Mouse (Mus musculus) hindbrain, embryonic 11.5 days (tissue): ENCODE data around the gene Gfra1. TPM values are rescaled to one million over a fixed set of nuclear protein-coding genes. Genes with fewer than 3 reads are reported as not detected.

Source experiments
- ATAC-seq: fragments of 200-750 bp; cut with Nextera tagmentation; 2 replicates; pipeline ENCODE4 v1.8.0; 2017; ENCODE audit warnings: mild to moderate bottlenecking, moderate TSS enrichment, moderate library complexity; ENCODE audit not compliant: low FRiP score
- DNase-seq: peaks from one replicate; pipeline ENCODE4 v3.0.0-alpha.2; 2015; ENCODE audit warnings: low spot score
- H3K27ac ChIP-seq: fragments of 300-500 bp; sonication (generic); 2 replicates; pipeline ENCODE4 v1.5.1; 2014; ENCODE audit warnings: mild to moderate bottlenecking, low read depth, low read length
- H3K27me3 ChIP-seq: fragments of 300-500 bp; sonication (generic); 2 replicates; pipeline ENCODE4 v1.6.1; 2014; ENCODE audit warnings: mild to moderate bottlenecking, low read length, moderate library complexity, mixed read lengths; ENCODE audit not compliant: control insufficient read depth, insufficient read depth
- H3K36me3 ChIP-seq: fragments of 300-500 bp; sonication (generic); 2 replicates; pipeline ENCODE4 v1.6.1; 2014; ENCODE audit warnings: mild to moderate bottlenecking, low read length, moderate library complexity, mixed read lengths; ENCODE audit not compliant: control insufficient read depth, insufficient read depth
- H3K4me1 ChIP-seq: fragments of 300-500 bp; sonication (generic); replicated peaks from 2 replicates; pipeline ENCODE4 v1.6.1; 2014; ENCODE audit warnings: low read length, mixed read lengths; ENCODE audit not compliant: control insufficient read depth, insufficient read depth
- H3K4me2 ChIP-seq: fragments of 300-500 bp; sonication (generic); replicated peaks from 2 replicates; pipeline ENCODE4 v1.6.1; 2014; ENCODE audit warnings: mild to moderate bottlenecking, low read depth, low read length
- H3K4me3 ChIP-seq: fragments of 300-500 bp; sonication (generic); 2 replicates; pipeline ENCODE4 v1.5.1; 2014; ENCODE audit warnings: low read depth, low read length
- H3K9ac ChIP-seq: fragments of 300-500 bp; sonication (generic); 2 replicates; pipeline ENCODE4 v1.6.1; 2014; ENCODE audit warnings: low read depth, low read length
- H3K9me3 ChIP-seq: fragments of 300-500 bp; sonication (generic); 2 replicates; pipeline ENCODE4 v1.6.1; 2016; ENCODE audit warnings: low read length; ENCODE audit not compliant: control insufficient read depth
- WGBS: fragments of 180-500 bp; shearing (Covaris S2); extraction: QIAGEN DNeasy Blood & Tissue Kit; methylation state at CpG from one replicate; pipeline ENCODE4 v1.1.7; 2014; 5-methylcytosine and 5-hydroxymethylcytosine counted together
- polyA plus RNA-seq: library from polyadenylated mRNA; unstranded; fragments of >200 nt; fragmentation: Nextera tagmentation; extraction: Ambion mirVana; gene quantifications from 2 replicates; pipeline ENCODE4 v1.2.1, GENCODE M21; 2014

Gfra1 gene
- polyA plus RNA-seq, 1 experiment from 2014 or later = 30.6 TPM

DNA sequence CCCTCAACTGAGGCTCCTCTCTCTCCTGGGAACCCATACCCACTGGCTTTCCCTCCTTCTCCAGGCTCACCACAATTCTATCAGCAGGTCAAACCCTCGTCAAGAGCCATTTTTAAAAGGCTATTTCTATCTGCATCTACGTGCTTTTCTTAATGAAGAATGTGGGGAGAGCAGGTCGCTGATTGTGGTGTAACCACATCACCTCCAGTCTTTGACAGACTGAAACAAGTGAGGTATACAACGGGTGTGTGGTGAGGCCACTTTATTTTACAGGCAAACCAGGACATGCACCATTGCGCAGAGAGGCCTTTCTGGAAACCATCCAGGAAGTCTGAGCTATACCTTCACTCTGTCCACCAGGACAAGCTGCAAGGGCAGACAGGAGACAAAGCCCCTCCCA is 19.8 kb downstream of the Gfra1 start:
- 85% methylated on average over 5 of the region's 5 CpGs for WGBS
- H3K36me3 ChIP-seq = no peaks in the 10 kb centered on the region

GRCm38 (mm10) chr19:58432840-58433239 is 22.9 kb downstream of the Gfra1 start:
- 89% methylated on average over 5 of the region's 5 CpGs for WGBS
- no peaks in the 10 kb centered on the region for H3K36me3 ChIP-seq

More for the DNA sequence above, 19.8 kb downstream of the Gfra1 start:
- DNase-seq = no peak
- ATAC-seq = no peak
- H3K4me2 ChIP-seq = no peak overlapping the region
- H3K4me3 ChIP-seq = no peak overlapping the region
- H3K4me1 ChIP-seq = peaks cover 4% of the 10 kb centered on the region; the same call in 1 of the 2 replicates
- H3K27me3 ChIP-seq = no peaks in the 10 kb centered on the region
- no peak overlapping the region for H3K27ac ChIP-seq
- H3K9me3 ChIP-seq = no peaks in the 10 kb centered on the region
- no peak overlapping the region for H3K9ac ChIP-seq

GRCm38 (mm10) chr19:58428546-58428945 is 27.2 kb downstream of the Gfra1 start:
- no peaks in the 10 kb centered on the region for H3K27me3 ChIP-seq
- no peak overlapping the region for H3K27ac ChIP-seq
- H3K36me3 ChIP-seq = no peaks in the 10 kb centered on the region
- WGBS = 86% methylated on average over 4 of the region's 4 CpGs
- DNase-seq = no peak
- H3K4me2 ChIP-seq = no peak overlapping the region
- ATAC-seq = no peak
- H3K4me1 ChIP-seq = no peaks in the 10 kb centered on the region
- no peak overlapping the region for H3K4me3 ChIP-seq
- no peak overlapping the region for H3K9ac ChIP-seq
- H3K9me3 ChIP-seq = no peaks in the 10 kb centered on the region

More at GRCm38 (mm10) chr19:58432840-58433239, 22.9 kb downstream of the Gfra1 start:
- Histone ChIP-seq H3K4me3 (no peak overlapping the region), H3K9ac (no peak overlapping the region), H3K27me3 (no peaks in the 10 kb centered on the region), H3K27ac (no peak overlapping the region), H3K4me1 (peaks cover 4% of the 10 kb centered on the region; the same call in 1 of the 2 replicates), H3K4me2 (no peak overlapping the region), H3K9me3 (no peaks in the 10 kb centered on the region)
- DNase-seq (no peak), ATAC-seq (no peak)

GRCm38 (mm10) chr19:58427348-58427747 is 28.4 kb downstream of the Gfra1 start:
- Histone ChIP-seq H3K4me3 (no peak overlapping the region), H3K9ac (no peak overlapping the region), H3K36me3 (no peaks in the 10 kb centered on the region), H3K4me2 (no peak overlapping the region), H3K4me1 (no peaks in the 10 kb centered on the region), H3K27me3 (no peaks in the 10 kb centered on the region), H3K27ac (no peak overlapping the region), H3K9me3 (no peaks in the 10 kb centered on the region)
- 81% methylated on average over 2 of the region's 2 CpGs for WGBS
- ATAC-seq (no peak), DNase-seq (no peak)

DNA sequence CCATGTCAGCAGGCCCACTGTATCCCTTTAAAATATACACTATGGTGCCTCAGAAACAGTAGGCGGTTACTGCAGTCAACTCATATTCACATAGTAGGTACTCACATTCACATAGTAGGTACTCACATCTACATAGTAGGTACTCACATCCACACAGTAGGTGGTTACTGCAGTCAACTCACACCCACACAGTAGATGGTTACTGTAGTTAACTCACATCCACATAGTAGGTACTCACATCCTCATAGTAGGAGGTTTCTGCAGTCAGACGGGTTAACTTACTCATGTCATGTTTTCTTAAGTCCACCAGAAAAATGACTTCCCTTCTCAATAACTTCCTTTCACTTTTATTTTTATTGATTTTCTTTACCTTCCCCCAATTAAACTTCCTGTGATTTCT is 30.8 kb downstream of the Gfra1 start:
- no peaks in the 10 kb centered on the region for H3K36me3 ChIP-seq
- H3K27ac ChIP-seq = no peak overlapping the region
- ATAC-seq = no peak
- no peak overlapping the region for H3K4me3 ChIP-seq
- H3K9ac ChIP-seq = no peak overlapping the region
- no peak for DNase-seq
- 89% methylated on average over 2 of the region's 2 CpGs for WGBS
- H3K4me1 ChIP-seq = no peaks in the 10 kb centered on the region
- no peaks in the 10 kb centered on the region for H3K9me3 ChIP-seq
- no peaks in the 10 kb centered on the region for H3K27me3 ChIP-seq
- H3K4me2 ChIP-seq = no peak overlapping the region

DNA sequence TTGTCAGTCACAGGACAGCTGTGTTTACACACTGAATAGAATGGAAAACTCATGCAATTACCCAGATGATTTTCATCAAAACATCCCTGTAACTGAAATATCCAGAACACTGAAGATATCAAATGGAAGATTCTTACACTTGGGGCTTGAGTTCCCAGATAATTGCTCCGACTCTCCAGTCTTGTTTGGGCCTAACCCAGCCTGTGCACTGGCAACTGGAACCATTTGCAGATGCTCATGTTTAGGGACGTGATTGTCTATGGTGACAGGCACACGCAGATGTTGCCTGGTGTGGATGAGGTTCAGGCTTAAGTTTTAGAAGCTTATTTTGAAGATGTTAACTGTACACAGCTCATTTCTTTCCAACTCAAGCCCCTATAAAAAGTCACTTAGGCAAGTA is 31.5 kb downstream of the Gfra1 start:
- H3K4me2 ChIP-seq = no peak overlapping the region
- H3K4me1 ChIP-seq = no peaks in the 10 kb centered on the region
- no peak overlapping the region for H3K27ac ChIP-seq
- no peak overlapping the region for H3K4me3 ChIP-seq
- ATAC-seq (no peak), DNase-seq (no peak)
- no peaks in the 10 kb centered on the region for H3K9me3 ChIP-seq
- no peaks in the 10 kb centered on the region for H3K27me3 ChIP-seq
- H3K9ac ChIP-seq = no peak overlapping the region
- WGBS = 81% methylated on average over 3 of the region's 3 CpGs
- H3K36me3 ChIP-seq = no peaks in the 10 kb centered on the region

DNA sequence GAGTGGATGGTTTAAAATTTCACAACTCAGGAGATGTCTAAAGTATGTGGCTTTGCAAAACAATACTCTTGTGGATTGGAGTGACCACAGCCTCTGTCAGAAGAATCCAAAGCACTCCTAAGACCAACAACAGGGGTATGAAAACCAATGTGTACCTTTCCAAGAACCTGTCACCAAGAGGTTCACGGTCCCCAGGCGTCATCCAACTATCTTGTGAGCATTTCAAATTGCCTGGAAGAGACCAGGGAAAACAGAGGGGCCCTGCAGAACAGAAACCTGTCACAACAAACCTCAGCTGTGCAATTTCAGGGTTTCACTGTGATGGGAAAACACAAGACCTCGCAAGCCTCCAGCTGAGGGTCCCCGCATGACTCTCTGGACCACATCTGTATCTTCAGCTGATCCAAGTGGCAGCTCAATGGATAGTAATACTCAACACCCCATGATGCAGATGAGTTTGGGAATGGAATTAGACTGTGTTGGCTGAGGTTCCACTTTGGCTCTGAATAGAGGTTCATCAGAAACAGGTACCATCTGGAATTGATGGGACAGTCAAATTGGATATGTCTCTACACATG is 32.7 kb downstream of the Gfra1 start:
- Histone ChIP-seq H3K27me3 (no peaks in the 10 kb centered on the region), H3K4me3 (no peak overlapping the region), H3K36me3 (no peaks in the 10 kb centered on the region), H3K27ac (no peak overlapping the region), H3K9ac (no peak overlapping the region), H3K4me1 (no peaks in the 10 kb centered on the region), H3K4me2 (no peak overlapping the region), H3K9me3 (no peaks in the 10 kb centered on the region)
- ATAC-seq = no peak
- 87% methylated on average over 4 of the region's 4 CpGs for WGBS
- DNase-seq = no peak

GRCm38 (mm10) chr19:58419685-58420084 is 36.0 kb downstream of the Gfra1 start:
- H3K9me3 ChIP-seq = no peaks in the 10 kb centered on the region
- ATAC-seq (no peak), DNase-seq (peak; percentile 33)
- H3K36me3 ChIP-seq = no peaks in the 10 kb centered on the region
- no peaks in the 10 kb centered on the region for H3K4me1 ChIP-seq
- H3K4me3 ChIP-seq = no peak overlapping the region
- H3K9ac ChIP-seq = no peak overlapping the region
- WGBS = 55% methylated on average over 3 of the region's 3 CpGs
- no peaks in the 10 kb centered on the region for H3K27me3 ChIP-seq
- no peak overlapping the region for H3K27ac ChIP-seq
- H3K4me2 ChIP-seq = no peak overlapping the region

DNA sequence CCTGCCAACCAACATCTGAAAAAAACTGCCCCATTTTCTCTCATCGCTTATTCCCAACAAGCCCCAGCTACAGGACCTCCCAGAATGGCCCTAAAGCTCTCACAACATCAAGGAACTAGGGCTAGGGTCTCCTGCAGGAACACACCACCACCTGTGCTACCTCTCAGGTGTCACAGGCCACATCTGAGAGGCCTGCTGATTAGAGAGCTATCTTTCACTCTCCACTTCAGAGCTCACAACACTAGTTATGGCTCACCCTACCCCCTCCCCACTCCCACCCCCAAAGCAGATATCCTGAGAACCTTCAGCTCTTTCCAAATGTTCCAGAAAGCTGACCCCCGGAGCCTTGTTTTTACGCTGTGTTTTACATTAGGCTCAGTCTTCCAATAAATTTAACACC is 36.4 kb downstream of the Gfra1 start:
- H3K36me3 ChIP-seq = no peaks in the 10 kb centered on the region
- no peak overlapping the region for H3K4me3 ChIP-seq
- H3K27ac ChIP-seq = no peak overlapping the region
- no peak overlapping the region for H3K4me2 ChIP-seq
- no peak overlapping the region for H3K9ac ChIP-seq
- WGBS = 70% methylated on average over 3 of the region's 3 CpGs
- no peaks in the 10 kb centered on the region for H3K4me1 ChIP-seq
- no peak for DNase-seq
- ATAC-seq = no peak
- H3K9me3 ChIP-seq = no peaks in the 10 kb centered on the region
- no peaks in the 10 kb centered on the region for H3K27me3 ChIP-seq
